In the genomic region with DNA sequence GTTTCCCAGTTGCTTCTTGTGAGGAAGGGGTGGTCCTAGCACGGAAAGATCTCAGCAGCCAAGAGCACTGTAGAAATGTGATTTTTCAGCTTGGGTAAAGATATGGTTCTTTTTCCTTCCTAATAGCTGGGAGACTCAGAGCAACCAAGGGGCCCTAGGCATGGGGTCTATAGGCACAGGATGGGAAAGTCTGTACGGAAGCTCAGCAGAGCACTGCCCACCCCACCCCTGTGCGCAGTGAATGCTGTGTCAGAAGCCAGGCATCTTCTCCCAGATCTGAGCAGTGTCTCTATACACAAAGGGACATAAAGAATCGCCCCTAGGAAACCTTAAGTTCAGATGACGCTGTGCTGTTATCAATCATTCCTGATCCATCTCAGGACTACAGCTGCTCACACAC, we compare ENCODE assay signal across 11 mouse cellular contexts. TPM values are rescaled to one million over a fixed set of nuclear protein-coding genes. Genes with fewer than 3 reads are reported as not detected.
A peak's percentile ranks its signal among the peaks of the same experiment; 100 is the strongest.
DNase-seq lines count a peak whose midpoint lies in the region; ATAC-seq lines count a peak whose summit lies in the region.
"Had no signal": no experiment of that assay in that cellular context is flagged by ENCODE, and none has a peak within 500 bp of the region (broad histone marks: within the 10 kb centered on the region; RNA-seq: fewer than 3 reads in every experiment).

No protein-coding gene starts in this region.

- 0 out of 2 replicates have a peak, but pooled peaks cover 3% of the 10 kb centered on the region for H3K4me1 ChIP-seq in intestine, embryonic 15.5 days (replicated peaks)
- H3K4me1 ChIP-seq in intestine, embryonic 16.5 days (ENCODE audit: control insufficient read depth, insufficient read depth, low read length) = no peaks in the 10 kb centered on the region
- H3K4me1 ChIP-seq in forebrain, embryonic 15.5 days = peaks cover 21% of the 10 kb centered on the region
- peaks cover 11% of the 10 kb centered on the region; the same call in 1 of the 2 replicates for H3K4me1 ChIP-seq in hindbrain, embryonic 14.5 days (replicated peaks; ENCODE audit: control insufficient read depth, insufficient read depth, low read length)
- H3K4me1 ChIP-seq in midbrain, embryonic 16.5 days (ENCODE audit: control insufficient read depth, insufficient read depth, low read length) = peaks cover 12% of the 10 kb centered on the region

- DNase-seq in hindbrain, embryonic 14.5 days (ENCODE audit: low spot score) = no peak
- DNase-seq in left cerebral cortex, adult 8-10 months (ENCODE audit: low spot score in 2 of 2) = no peak
- DNase-seq in frontal cortex, postnatal 14 days (ENCODE audit: low spot score in 2 of 2) = no peak
- no peak for DNase-seq in thymus, postnatal 14 days

- 0 out of 2 replicates have a peak, but pooled peaks cover 3% of the 10 kb centered on the region for H3K27me3 ChIP-seq in intestine, embryonic 15.5 days (replicated peaks)
- H3K27me3 ChIP-seq in intestine, embryonic 16.5 days (replicated peaks; ENCODE audit: control insufficient read depth, insufficient read depth, low read length) = no peaks in the 10 kb centered on the region
- no peaks in the 10 kb centered on the region for H3K27me3 ChIP-seq in forebrain, embryonic 15.5 days
- H3K27me3 ChIP-seq in hindbrain, embryonic 14.5 days (ENCODE audit: control insufficient read depth, insufficient read depth, low read length) = no peaks in the 10 kb centered on the region
- H3K27me3 ChIP-seq in midbrain, embryonic 16.5 days (ENCODE audit: control insufficient read depth, insufficient read depth, low read depth, low read length) = no peaks in the 10 kb centered on the region

- no peak overlapping the region for H3K4me3 ChIP-seq in intestine, embryonic 15.5 days (replicated peaks)
- no peak overlapping the region for H3K4me3 ChIP-seq in intestine, embryonic 16.5 days (ENCODE audit: low read length)
- no peak overlapping the region for H3K4me3 ChIP-seq in forebrain, embryonic 15.5 days
- H3K4me3 ChIP-seq in hindbrain, embryonic 14.5 days (replicated peaks; ENCODE audit: low read length) = no peak overlapping the region
- H3K4me3 ChIP-seq in midbrain, embryonic 16.5 days (ENCODE audit: low read depth, low read length) = no peak overlapping the region
- H3K4me3 ChIP-seq: heart, embryonic 10.5 days had no signal

- 0 out of 2 replicates have a peak, but pooled peaks have one; percentile 15 for ATAC-seq in intestine, embryonic 15.5 days
- no peak; the same call in 1 of the 2 replicates for ATAC-seq in intestine, embryonic 16.5 days
- peak; percentile 62 for ATAC-seq in forebrain, embryonic 15.5 days (replicated peaks)
- 0 out of 2 replicates have a peak, but pooled peaks have one; percentile 22 for ATAC-seq in hindbrain, embryonic 14.5 days (ENCODE audit: low FRiP score)
- ATAC-seq in midbrain, embryonic 16.5 days = 0 out of 2 replicates have a peak, but pooled peaks have one; percentile 40

- H3K36me3 ChIP-seq in intestine, embryonic 15.5 days = no peaks in the 10 kb centered on the region
- no peaks in the 10 kb centered on the region for H3K36me3 ChIP-seq in intestine, embryonic 16.5 days (ENCODE audit: control insufficient read depth, insufficient read depth, low read length)
- no peaks in the 10 kb centered on the region for H3K36me3 ChIP-seq in forebrain, embryonic 15.5 days
- H3K36me3 ChIP-seq in hindbrain, embryonic 14.5 days (replicated peaks; ENCODE audit: control insufficient read depth, insufficient read depth) = no peaks in the 10 kb centered on the region
- no peaks in the 10 kb centered on the region for H3K36me3 ChIP-seq in midbrain, embryonic 16.5 days (ENCODE audit: control insufficient read depth, insufficient read depth, low read length)
- H3K36me3 ChIP-seq: heart, embryonic 10.5 days had no signal

- H3K9me3 ChIP-seq in intestine, embryonic 15.5 days = no peaks in the 10 kb centered on the region
- H3K9me3 ChIP-seq in intestine, embryonic 16.5 days (ENCODE audit: control insufficient read depth, low read length) = no peaks in the 10 kb centered on the region
- H3K9me3 ChIP-seq in forebrain, embryonic 15.5 days = no peaks in the 10 kb centered on the region
- H3K9me3 ChIP-seq in hindbrain, embryonic 14.5 days (ENCODE audit: control insufficient read depth, low read length) = no peaks in the 10 kb centered on the region
- H3K9me3 ChIP-seq in midbrain, embryonic 16.5 days (replicated peaks; ENCODE audit: control insufficient read depth, low read length, poor library complexity, severe bottlenecking) = no peaks in the 10 kb centered on the region
- H3K9me3 ChIP-seq: heart, embryonic 10.5 days had no signal

- no peak overlapping the region for H3K4me2 ChIP-seq in intestine, embryonic 15.5 days (replicated peaks)
- H3K4me2 ChIP-seq in intestine, embryonic 16.5 days (ENCODE audit: low read depth, low read length) = no peak overlapping the region
- H3K4me2 ChIP-seq in forebrain, embryonic 15.5 days (replicated peaks) = no peak overlapping the region
- 0 out of 2 replicates have a peak overlapping the region, but pooled peaks have one; percentile 21 for H3K4me2 ChIP-seq in hindbrain, embryonic 14.5 days (replicated peaks)
- no peak overlapping the region for H3K4me2 ChIP-seq in midbrain, embryonic 16.5 days (ENCODE audit: low read length)
- H3K4me2 ChIP-seq: liver, embryonic 11.5 days had no signal

- H3K27ac ChIP-seq in intestine, embryonic 15.5 days = no peak overlapping the region
- H3K27ac ChIP-seq in intestine, embryonic 16.5 days (ENCODE audit: low read length) = no peak overlapping the region
- H3K27ac ChIP-seq in forebrain, embryonic 15.5 days (replicated peaks) = no peak overlapping the region
- H3K27ac ChIP-seq in hindbrain, embryonic 14.5 days = no peak overlapping the region
- no peak overlapping the region for H3K27ac ChIP-seq in midbrain, embryonic 16.5 days (ENCODE audit: low read length)
- H3K27ac ChIP-seq: heart, embryonic 10.5 days; macrophage had no signal

- H3K9ac ChIP-seq in intestine, embryonic 15.5 days = no peak overlapping the region
- H3K9ac ChIP-seq in intestine, embryonic 16.5 days (ENCODE audit: low read depth, low read length) = no peak overlapping the region
- H3K9ac ChIP-seq in forebrain, embryonic 15.5 days (replicated peaks) = no peak overlapping the region
- H3K9ac ChIP-seq in hindbrain, embryonic 14.5 days = no peak overlapping the region
- no peak overlapping the region for H3K9ac ChIP-seq in midbrain, embryonic 16.5 days (ENCODE audit: low read depth, low read length)

- WGBS in intestine, embryonic 15.5 days = 54% methylated on average over 5 of the region's 5 CpGs
- WGBS in intestine, embryonic 16.5 days = 50% methylated on average over 5 of the region's 5 CpGs
- 80% methylated on average over 5 of the region's 5 CpGs for WGBS in forebrain, embryonic 15.5 days
- whole genome bisulfite sequencing in hindbrain, embryonic 14.5 days = 48% methylated on average over 5 of the region's 5 CpGs
- 69% methylated on average over 5 of the region's 5 CpGs for WGBS in midbrain, embryonic 16.5 days

RNA-seq across cellular contexts. Expression of a gene that starts 59.6 kb away (rescaled TPM):
- 98.8 and 117 TPM in 2 replicates for polyA plus RNA-seq in intestine, embryonic 15.5 days (2015; fragmentation: Nextera tagmentation; extraction: Ambion mirVana)
- 121 and 130 TPM in 2 replicates for polyA plus RNA-seq in intestine, embryonic 16.5 days (2015; fragmentation: Nextera tagmentation; extraction: Ambion mirVana)
- 59.9 and 65.8 TPM in 2 replicates for polyA plus RNA-seq in forebrain, embryonic 15.5 days (2015; fragmentation: Nextera tagmentation; extraction: Ambion mirVana)
- 78.6 and 82.0 TPM in 2 replicates for polyA plus RNA-seq in hindbrain, embryonic 14.5 days (2014; fragmentation: Nextera tagmentation; extraction: Ambion mirVana)
- polyA plus RNA-seq in midbrain, embryonic 16.5 days (2015; fragmentation: Nextera tagmentation; extraction: Ambion mirVana) = 65.6 and 71.0 TPM in 2 replicates
- total RNA-seq in left cerebral cortex, adult 8-10 months (2022) = 10 to 100 TPM; 38.0 to 43.3 (median 40.1) TPM
